Mouse (Mus musculus) bone marrow macrophage, adult 2 months (primary cell): ENCODE measurements around the gene Tab1.

Experiments used
- CTCF ChIP-seq: IDR thresholded peaks from 2 replicates; pipeline ENCODE4 v1.5.1; 2012; ENCODE audit warnings: low read depth, mild to moderate bottlenecking, low read length, moderate library complexity
- POLR2A ChIP-seq: IDR thresholded peaks from 2 replicates; pipeline ENCODE4 v1.6.1; 2012; ENCODE audit warnings: mild to moderate bottlenecking, low read depth, low read length, borderline replicate concordance

DNA sequence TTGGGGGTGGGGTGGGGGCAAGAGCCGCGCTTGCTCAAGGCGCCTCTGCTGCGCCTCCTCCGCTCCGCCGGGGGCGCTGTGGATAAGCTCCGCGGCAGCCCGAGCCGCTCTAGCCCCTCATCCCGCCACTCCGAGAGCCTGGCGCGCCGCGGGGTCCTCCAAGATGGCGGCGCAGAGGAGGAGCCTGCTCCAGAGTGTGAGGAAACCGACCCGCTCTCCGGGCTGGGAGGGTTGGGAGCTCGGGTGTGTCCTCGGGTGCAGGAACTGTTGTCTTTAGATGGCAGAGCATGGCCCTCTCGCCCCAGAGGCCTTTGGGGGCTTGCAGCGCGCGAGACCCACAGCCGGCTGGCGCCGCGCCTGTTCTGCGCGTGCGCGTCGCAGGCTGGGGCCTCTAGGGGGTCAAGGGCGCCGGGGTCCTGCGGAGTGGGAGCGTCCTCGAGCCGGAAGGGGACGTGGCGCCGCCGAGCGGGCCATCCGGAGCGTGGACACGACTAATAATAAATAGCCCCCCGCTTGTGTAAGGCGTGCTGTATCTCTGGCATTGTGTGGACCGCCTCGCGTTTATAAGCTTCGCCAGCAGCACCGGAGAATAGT lies at the start of gene Tab1:
- TF ChIP-seq POLR2A (no peak), CTCF (peak; percentile 30; the same call in 1 of the 2 replicates)
